Mouse (Mus musculus) heart, adult 2 months (tissue): ENCODE results near the gene Polr2i.

Experiments used
- CTCF ChIP-seq: fragments of 200-600 bp; IDR thresholded peaks from 2 replicates; pipeline ENCODE4 v1.8.1; 2022; ENCODE audit warnings: antibody characterized with exemption, mild to moderate bottlenecking, moderate library complexity
- POLR2A ChIP-seq: fragments of 200-500 bp; IDR thresholded peaks from 2 replicates; pipeline ENCODE4 v1.6.1; 2011; ENCODE audit warnings: mild to moderate bottlenecking, low read depth, low read length, control low read depth; ENCODE audit not compliant: insufficient read depth

- TF ChIP-seq POLR2A: no peak
- TF ChIP-seq CTCF: no peak
These were observed 20.7 kb upstream of the Polr2i start for GRCm38 (mm10) chr7:30211025-30211424.
